Mouse (Mus musculus) adrenal gland (tissue): ENCODE results near the gene Pitpna.
"Not testable (repeated sequence)": the region's sequence is repeated elsewhere in the genome, so short reads cannot be mapped to it uniquely, and the experiment has no call there.

Experiments
- intact Hi-C: fragments of 180-260 bp; cut with DNase I; formaldehyde crosslinking; loops from one replicate; pipeline ENCODE4 v1.15.1; 2025
- long read RNA-seq, 2 experiments: library from polyadenylated mRNA; unstranded; transcript quantifications; one replicate each; pipeline ENCODE4 v2.0.0; 2020; ENCODE audit warnings: borderline replicate concordance in 1 of 2; ENCODE audit not compliant: insufficient replicate concordance in 1 of 2

The Pitpna gene
- long read RNA-seq, experiment 1, partial matches to known transcripts = 4 of 23 reads
- long read RNA-seq, experiment 1, other reads (novel, unspliced or antisense) = 19 of 23 reads
- long read RNA-seq, experiment 2, partial matches to known transcripts = 4 of 90 reads
- long read RNA-seq, experiment 2, other reads (novel, unspliced or antisense) = 85 of 90 reads

GRCm38 (mm10) chr11:75587493-75588284, at the start of gene Pitpna:
TSS of gene Pitpna (plus strand) at chr11:75588097.
- intact Hi-C loops = no loop called here

- intact Hi-C loops = no loop called here
Measured at GRCm38 (mm10) chr11:75538184-75538969, 49.5 kb upstream of the Pitpna start.

- intact Hi-C loops = no loop called here
Measured at GRCm38 (mm10) chr11:75538970-75539299, 49.0 kb upstream of the Pitpna start.

GRCm38 (mm10) chr11:75540209-75540608, 47.7 kb upstream of the Pitpna start:
- intact Hi-C loops = no loop called here

- intact Hi-C loops = no loop called here
Measured at GRCm38 (mm10) chr11:75540710-75541581, 47.0 kb upstream of the Pitpna start.

- intact Hi-C loops = no loop called here
Measured at GRCm38 (mm10) chr11:75544713-75545112, 43.2 kb upstream of the Pitpna start.

- intact Hi-C loops = no loop called here
Measured at GRCm38 (mm10) chr11:75546057-75546456, 41.8 kb upstream of the Pitpna start.

GRCm38 (mm10) chr11:75549658-75550111, 38.2 kb upstream of the Pitpna start:
- intact Hi-C loops = no loop called here

- intact Hi-C loops = no loop called here
Measured at GRCm38 (mm10) chr11:75550200-75550946, 37.5 kb upstream of the Pitpna start.

GRCm38 (mm10) chr11:75551321-75551720, 36.6 kb upstream of the Pitpna start:
- intact Hi-C loops = no loop called here

GRCm38 (mm10) chr11:75551961-75552441, 35.9 kb upstream of the Pitpna start:
- intact Hi-C loops = no loop called here

- intact Hi-C loops = no loop called here
Measured at GRCm38 (mm10) chr11:75552906-75553482, 34.9 kb upstream of the Pitpna start.

- intact Hi-C loops = not testable (repeated sequence)
Measured at GRCm38 (mm10) chr11:75556006-75556405, 31.9 kb upstream of the Pitpna start.

- intact Hi-C loops = no loop called here
Measured at GRCm38 (mm10) chr11:75557142-75557541, 30.8 kb upstream of the Pitpna start.

GRCm38 (mm10) chr11:75558101-75558500, 29.8 kb upstream of the Pitpna start:
- intact Hi-C loops = no loop called here

GRCm38 (mm10) chr11:75559870-75560504, 27.9 kb upstream of the Pitpna start:
- intact Hi-C loops = no loop called here

GRCm38 (mm10) chr11:75560530-75561409, 27.1 kb upstream of the Pitpna start:
- intact Hi-C loops = no loop called here

- intact Hi-C loops = no loop called here
Measured at GRCm38 (mm10) chr11:75561410-75561791, 26.5 kb upstream of the Pitpna start.
